Mouse (Mus musculus) thymus, postnatal 4 days (tissue): Measurements from ENCODE around the gene Serpinb9e.
"Not testable (repeated sequence)": the region's sequence is repeated elsewhere in the genome, so short reads cannot be mapped to it uniquely, and the experiment has no call there.

Experiments used
- DNase-seq: peaks from one replicate; pipeline ENCODE4 v3.0.0; 2021

The Serpinb9e gene

GRCm38 (mm10) chr13:33249312-33249711 lies at the start of gene Serpinb9e:
Gene Serpinb9e, plus strand, starts transcription at chr13:33249612.
- not testable (repeated sequence) for DNase-seq

DNA sequence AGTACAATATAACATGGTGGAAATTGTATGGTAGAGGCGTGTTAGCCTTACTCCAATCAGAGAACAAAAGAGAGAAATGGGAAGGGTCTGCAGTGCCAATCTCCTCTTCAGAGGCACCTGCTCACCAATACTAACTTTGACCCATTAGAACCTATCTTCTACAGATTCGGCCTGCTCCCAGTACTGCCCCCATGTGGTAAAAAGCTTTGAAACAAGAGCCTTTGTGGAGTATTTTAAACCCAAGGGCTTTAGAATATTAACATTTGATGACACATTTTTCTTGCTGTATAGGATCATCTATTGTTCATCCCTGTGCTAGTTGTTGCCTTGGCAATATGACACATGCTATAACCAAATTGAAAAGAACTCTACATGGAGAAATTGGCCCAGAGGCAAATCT lies 49.7 kb upstream of the Serpinb9e start:
- DNase-seq = no peak

DNA sequence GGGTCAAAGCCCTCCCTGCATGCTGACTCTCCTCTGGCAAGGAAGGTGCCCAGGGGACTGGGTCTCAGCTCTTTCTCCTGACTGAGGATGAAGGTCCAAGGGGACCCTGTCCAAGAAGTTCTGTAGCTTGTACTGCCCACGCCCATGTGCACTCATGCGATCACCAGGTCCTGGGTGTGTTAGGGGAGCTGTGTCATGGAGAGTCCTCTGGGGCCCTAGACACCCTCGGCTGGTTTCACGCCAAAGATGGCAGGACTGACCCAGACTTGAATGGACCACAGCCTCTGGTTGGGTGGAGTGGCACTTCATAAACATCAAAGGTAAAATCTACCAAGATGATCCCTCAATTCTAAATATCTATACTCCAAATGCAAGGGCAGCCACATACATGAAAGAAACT lies 59.2 kb downstream of the Serpinb9e start:
- not testable (repeated sequence) for DNase-seq
